Mouse (Mus musculus): ENCODE measurements at regions not wholly inside any gene's neighbourhood (a gene's known extent, or its start where the extent isn't known, plus 50 kb on each side); places are given as distances from the start of the nearest gene placed in this dataset.

- peak in 1 of 2 experiments; percentile 20 for DNase-seq (ENCODE audit: low spot score in 2 of 2)
Observed at GRCm38 (mm10) chr7:59178326-59178725, 50.2 kb upstream of the Ube3a start.

Data from left cerebral cortex, adult 8-10 months (tissue).